Mouse (Mus musculus) brain, embryonic 14.5 days (tissue): ENCODE results near the gene Maco1. TPM values are rescaled to one million over a fixed set of nuclear protein-coding genes. Genes with fewer than 3 reads are reported as not detected.
A peak's percentile ranks its signal among the peaks of the same experiment; 100 is the strongest.
"Not testable (repeated sequence)": the region's sequence is repeated elsewhere in the genome, so short reads cannot be mapped to it uniquely, and the experiment has no call there.

Experiments used
- DNase-seq: peaks from one replicate; pipeline ENCODE4 v3.0.0-alpha.2; 2011; ENCODE audit warnings: low read depth
- CTCF ChIP-seq: fragments of 200-500 bp; IDR thresholded peaks from 2 replicates; pipeline ENCODE4 v1.5.1; 2012; ENCODE audit warnings: inconsistent platforms, mild to moderate bottlenecking, moderate library complexity, borderline replicate concordance; ENCODE audit not compliant: insufficient read depth, insufficient read length; ENCODE audit errors: extremely low read depth
- POLR2A ChIP-seq: fragments of 200-500 bp; IDR thresholded peaks from 2 replicates; pipeline ENCODE4 v1.6.1; 2012; ENCODE audit warnings: mild to moderate bottlenecking, inconsistent platforms, borderline replicate concordance; ENCODE audit not compliant: poor library complexity, insufficient read depth, insufficient read length, severe bottlenecking; ENCODE audit errors: extremely low read depth
- polyA plus RNA-seq: library from polyadenylated mRNA; depleted of rRNA; stranded (reverse); fragments of >200 nt; gene quantifications from 2 replicates; pipeline ENCODE4 v1.2.3, GENCODE M21; 2012

The Maco1 gene
- polyA plus RNA-seq, 1 experiment: 79.2 TPM

- TF ChIP-seq CTCF: no peak
- TF ChIP-seq POLR2A: no peak
- DNase-seq: no peak
Measured at GRCm38 (mm10) chr4:134838221-134838620, 14.9 kb downstream of the Maco1 start.

GRCm38 (mm10) chr4:134835486-134835885 is 17.7 kb downstream of the Maco1 start:
- DNase-seq: no peak
- no peak for TF ChIP-seq POLR2A
- TF ChIP-seq CTCF: no peak

- DNase-seq: no peak
- TF ChIP-seq POLR2A (no peak), CTCF (no peak)
Measured at GRCm38 (mm10) chr4:134831934-134832333, 21.2 kb downstream of the Maco1 start.

- TF ChIP-seq POLR2A: no peak
- no peak for TF ChIP-seq CTCF
Measured at GRCm38 (mm10) chr4:134827806-134828205, 25.3 kb downstream of the Maco1 start.

GRCm38 (mm10) chr4:134826348-134826747 is 26.8 kb downstream of the Maco1 start:
- no peak for TF ChIP-seq POLR2A
- TF ChIP-seq CTCF: no peak
- no peak for DNase-seq

More at GRCm38 (mm10) chr4:134827806-134828205, 25.3 kb downstream of the Maco1 start:
- DNase-seq: no peak

GRCm38 (mm10) chr4:134825864-134826263 is 27.3 kb downstream of the Maco1 start:
- DNase-seq: not testable (repeated sequence)

- TF ChIP-seq POLR2A: no peak
- TF ChIP-seq CTCF: no peak
Measured at GRCm38 (mm10) chr4:134823560-134823959, 29.6 kb downstream of the Maco1 start.

GRCm38 (mm10) chr4:134821061-134821460 is 32.1 kb downstream of the Maco1 start:
- no peak for DNase-seq
- TF ChIP-seq POLR2A (no peak), CTCF (no peak)

More at GRCm38 (mm10) chr4:134823560-134823959, 29.6 kb downstream of the Maco1 start:
- no peak for DNase-seq

GRCm38 (mm10) chr4:134817706-134818105 is 35.4 kb downstream of the Maco1 start:
- DNase-seq: no peak
- no peak for TF ChIP-seq POLR2A
- no peak for TF ChIP-seq CTCF

GRCm38 (mm10) chr4:134814229-134814571 is 38.9 kb downstream of the Maco1 start:
- TF ChIP-seq POLR2A (no peak), CTCF (no peak)
- DNase-seq: no peak

- no peak for DNase-seq
- TF ChIP-seq CTCF (no peak), POLR2A (no peak)
Measured at GRCm38 (mm10) chr4:134813406-134814228, 39.5 kb downstream of the Maco1 start.

GRCm38 (mm10) chr4:134804765-134805164 is 48.4 kb downstream of the Maco1 start:
- peak; percentile 14 for DNase-seq
- TF ChIP-seq POLR2A (no peak), CTCF (no peak)
